Mouse (Mus musculus): Measurements from ENCODE around the gene Spty2d1. TPM values are rescaled to one million over a fixed set of nuclear protein-coding genes. Genes with fewer than 3 reads are reported as not detected.

The Spty2d1 gene
- polyA plus RNA-seq (2012): 14.9 and 18.2 TPM in 2 replicates

GRCm38 (mm10) chr7:47008168-47008993 is at the start of gene Spty2d1:
Gene Spty2d1, minus strand, starts transcription at chr7:47008411.

DNA sequence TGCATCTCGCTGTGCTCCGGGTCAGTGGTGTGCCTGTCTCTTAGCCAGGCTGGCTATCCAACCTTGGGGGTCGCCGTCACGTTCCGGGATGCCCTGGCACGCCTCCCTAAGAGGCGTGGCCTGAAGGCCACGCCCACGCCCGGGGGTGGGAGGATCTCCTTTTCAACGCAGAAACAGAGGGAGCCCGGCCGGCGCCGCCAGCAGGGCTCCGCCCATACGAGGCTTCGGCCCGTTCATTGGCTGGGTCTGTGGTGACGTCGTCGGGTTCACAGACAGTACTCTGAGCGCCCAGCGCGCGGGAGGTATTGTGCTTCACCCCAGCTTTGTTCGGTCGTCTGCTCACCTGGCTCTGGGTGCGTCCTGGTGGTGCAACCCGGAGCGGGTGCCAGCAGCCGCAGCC is 42.2 kb upstream of the Spty2d1 start, which contains the start of gene Tmem86a:
TSS of gene Tmem86a (plus strand) at position 236 of the 400 bp plus-strand sequence.

DNA sequence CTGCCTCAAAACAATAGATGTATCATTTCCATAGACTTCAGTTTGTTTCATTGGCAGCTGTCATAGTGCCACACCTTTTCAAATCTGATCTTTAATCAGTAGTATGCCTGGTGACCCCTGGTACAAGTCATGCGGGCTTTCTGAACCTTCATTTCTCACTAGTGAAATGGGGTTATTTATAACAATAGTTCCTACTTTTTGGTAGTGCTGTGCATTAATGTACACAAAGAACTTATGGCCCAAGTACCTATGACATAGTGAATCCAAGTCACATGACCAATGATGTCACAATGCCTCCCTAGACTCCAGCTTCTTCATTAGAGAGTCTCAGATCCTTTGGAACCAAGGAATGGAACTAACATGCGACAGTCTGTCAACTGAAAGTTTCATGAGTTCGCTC is 24.9 kb downstream of the Spty2d1 start, which contains the start of gene Gm9999:
TSS of gene Gm9999 (plus strand) at position 301 of the 400 bp plus-strand sequence.

GRCm38 (mm10) chr7:46957831-46958691 is 50.1 kb downstream of the Spty2d1 start, which contains the start of gene Uevld:
Gene Uevld, minus strand, starts transcription at chr7:46958527.

Other genes starting within 250 kb of the Spty2d1 start
- gene Hps5, start 212.3 kb downstream of the Spty2d1 start, polyA plus RNA-seq (2012): 5.2 and 5.6 TPM in 2 replicates
- 55.0 and 56.6 TPM in 2 replicates for gene Gtf2h1, start 212.3 kb downstream of the Spty2d1 start, polyA plus RNA-seq (2012)
- gene Ldha, start 166.9 kb downstream of the Spty2d1 start, polyA plus RNA-seq (2012): 463 and 545 TPM in 2 replicates
- 0.10 TPM in 1 of 2 replicates, not detected in the other for gene Ldhc, start 147.2 kb downstream of the Spty2d1 start, polyA plus RNA-seq (2012)
- 55.0 and 55.2 TPM in 2 replicates for gene Tsg101, start 88.4 kb downstream of the Spty2d1 start, polyA plus RNA-seq (2012)
- 0.19 and 0.26 TPM in 2 replicates for gene Uevld, start 49.9 kb downstream of the Spty2d1 start, polyA plus RNA-seq (2012)
- gene Gm9999, start 24.8 kb downstream of the Spty2d1 start, polyA plus RNA-seq (2012): not detected in 2 replicates
- gene Tmem86a, start 42.2 kb upstream of the Spty2d1 start, polyA plus RNA-seq (2012): 5.8 and 7.9 TPM in 2 replicates
- 0.03 TPM in 1 of 2 replicates, not detected in the other for gene Ptpn5, start 125.3 kb upstream of the Spty2d1 start, polyA plus RNA-seq (2012)
- not detected in 2 replicates for gene Mrgpra6, start 196.5 kb upstream of the Spty2d1 start, polyA plus RNA-seq (2012)
- not detected in 2 replicates for gene Mrgpra9, start 244.4 kb upstream of the Spty2d1 start, polyA plus RNA-seq (2012)